Mouse (Mus musculus) C2C12 (cell line): ENCODE data around the gene Gm20388. TPM values are rescaled to one million over a fixed set of nuclear protein-coding genes. Genes with fewer than 3 reads are reported as not detected.

Source experiments
- H3K27me3 ChIP-seq: one replicate; pipeline ENCODE4 v1.6.1; 2011; ENCODE audit not compliant: control insufficient read depth, insufficient read depth, insufficient read length
- H3K36me3 ChIP-seq: one replicate; pipeline ENCODE4 v1.6.1; 2011; ENCODE audit not compliant: control insufficient read depth, insufficient read depth
- H3K4me3 ChIP-seq: one replicate; pipeline ENCODE4 v1.5.1; 2011; ENCODE audit warnings: mild to moderate bottlenecking, control low read depth; ENCODE audit not compliant: poor library complexity, insufficient read depth, severe bottlenecking
- H3K79me2 ChIP-seq: one replicate; pipeline ENCODE4 v1.6.1; 2011; ENCODE audit not compliant: control insufficient read depth, insufficient read depth
- H3K79me3 ChIP-seq: one replicate; pipeline ENCODE4 v1.6.1; 2011; ENCODE audit warnings: low read depth, control low read depth
- H3ac ChIP-seq: one replicate; pipeline ENCODE3; 2011; ENCODE audit warnings: low read depth; ENCODE audit not compliant: control insufficient read depth, insufficient read length
- CEBPB ChIP-seq: IDR thresholded peaks from one replicate; pipeline ENCODE4 v1.6.1; 2011; ENCODE audit warnings: low read depth, mild to moderate bottlenecking, control low read depth, moderate library complexity
- CTCF ChIP-seq: IDR thresholded peaks from one replicate; pipeline ENCODE4 v1.5.1; 2011; ENCODE audit not compliant: control insufficient read depth, insufficient read depth, insufficient read length
- FOSL1 ChIP-seq: IDR thresholded peaks from one replicate; pipeline ENCODE4 v1.8.0; 2011; ENCODE audit warnings: mild to moderate bottlenecking, low read length; ENCODE audit not compliant: poor library complexity, insufficient read depth, severe bottlenecking
- MAX ChIP-seq: IDR thresholded peaks from one replicate; pipeline ENCODE4 v1.6.1; 2011; ENCODE audit warnings: mild to moderate bottlenecking, control low read depth
- MYOD1 ChIP-seq: IDR thresholded peaks from one replicate; pipeline ENCODE4 v1.6.1; 2011; ENCODE audit warnings: low read depth; ENCODE audit not compliant: control insufficient read depth, insufficient read length
- MYOG ChIP-seq: IDR thresholded peaks from one replicate; pipeline ENCODE4 v1.6.1; 2011; ENCODE audit not compliant: control insufficient read depth, insufficient read length; ENCODE audit errors: extremely low read depth
- USF1 ChIP-seq: IDR thresholded peaks from one replicate; pipeline ENCODE4 v1.6.1; 2011; ENCODE audit warnings: low read depth, mild to moderate bottlenecking, control low read depth, moderate library complexity
- polyA plus RNA-seq: library from polyadenylated mRNA; unstranded; fragments of >200 nt; fragmentation: generic; extraction: Trizol; gene quantifications from one replicate; pipeline ENCODE4 v1.2.1, GENCODE M21; 2012; ENCODE audit warnings: missing spikeins

The Gm20388 gene
- polyA plus RNA-seq, 1 experiment, result 15.0 TPM

GRCm38 (mm10) chr8:119927422-119928092 lies 16.9 kb downstream of the Gm20388 start:
- TF ChIP-seq CTCF (peak; percentile 39), FOSL1 (no peak), MAX (no peak), USF1 (no peak), MYOD1 (no peak), CEBPB (no peak)
- Histone ChIP-seq H3K27me3 (no peaks in the 10 kb centered on the region), H3ac (no peak overlapping the region), H3K4me3 (no peak overlapping the region), H3K36me3 (peaks cover 7% of the 10 kb centered on the region), H3K79me3 (peaks cover 93% of the 10 kb centered on the region), H3K79me2 (peaks cover 100% of the 10 kb centered on the region)

GRCm38 (mm10) chr8:119931317-119931716 lies 20.7 kb downstream of the Gm20388 start:
- Histone ChIP-seq H3K79me2 (peaks cover 100% of the 10 kb centered on the region), H3ac (no peak overlapping the region), H3K79me3 (peaks cover 84% of the 10 kb centered on the region), H3K36me3 (peaks cover 25% of the 10 kb centered on the region), H3K4me3 (no peak overlapping the region), H3K27me3 (no peaks in the 10 kb centered on the region)
- TF ChIP-seq MYOD1 (no peak), FOSL1 (no peak), MAX (no peak), MYOG (no peak), USF1 (no peak), CTCF (no peak), CEBPB (no peak)

- H3K79me2 ChIP-seq, result peaks cover 100% of the 10 kb centered on the region
- no peaks in the 10 kb centered on the region for H3K27me3 ChIP-seq
- peaks cover 66% of the 10 kb centered on the region for H3K79me3 ChIP-seq
- H3K36me3 ChIP-seq, result peaks cover 35% of the 10 kb centered on the region
- no peak overlapping the region for H3K4me3 ChIP-seq
- H3ac ChIP-seq, result no peak overlapping the region
- TF ChIP-seq MAX (no peak), MYOD1 (no peak), USF1 (no peak), FOSL1 (no peak), CEBPB (no peak), MYOG (no peak), CTCF (no peak)
Measured at GRCm38 (mm10) chr8:119933681-119934080, 23.0 kb downstream of the Gm20388 start.

- Histone ChIP-seq H3K4me3 (no peak overlapping the region), H3K79me3 (peaks cover 50% of the 10 kb centered on the region), H3ac (no peak overlapping the region), H3K79me2 (peaks cover 100% of the 10 kb centered on the region), H3K36me3 (peaks cover 37% of the 10 kb centered on the region), H3K27me3 (no peaks in the 10 kb centered on the region)
- TF ChIP-seq USF1 (no peak), MYOG (no peak), CTCF (no peak)
Measured at GRCm38 (mm10) chr8:119935541-119935940, 24.9 kb downstream of the Gm20388 start.

GRCm38 (mm10) chr8:119938481-119938880 lies 27.8 kb downstream of the Gm20388 start:
- no peak overlapping the region for H3ac ChIP-seq
- peaks cover 46% of the 10 kb centered on the region for H3K36me3 ChIP-seq
- no peak overlapping the region for H3K4me3 ChIP-seq
- H3K79me2 ChIP-seq, result peaks cover 75% of the 10 kb centered on the region
- TF ChIP-seq USF1, result no peak
- no peak for TF ChIP-seq CEBPB
- no peak for TF ChIP-seq MAX
- TF ChIP-seq FOSL1, result no peak
- no peak for TF ChIP-seq CTCF
- peaks cover 29% of the 10 kb centered on the region for H3K79me3 ChIP-seq
- H3K27me3 ChIP-seq, result no peaks in the 10 kb centered on the region

- H3ac ChIP-seq, result no peak overlapping the region
- no peak for TF ChIP-seq MYOG
- TF ChIP-seq CTCF, result no peak
- no peak for TF ChIP-seq USF1
- no peak for TF ChIP-seq MAX
- no peak for TF ChIP-seq CEBPB
- TF ChIP-seq FOSL1, result no peak
- H3K27me3 ChIP-seq, result no peaks in the 10 kb centered on the region
- H3K4me3 ChIP-seq, result no peak overlapping the region
- peaks cover 26% of the 10 kb centered on the region for H3K79me3 ChIP-seq
- peaks cover 52% of the 10 kb centered on the region for H3K36me3 ChIP-seq
- peaks cover 75% of the 10 kb centered on the region for H3K79me2 ChIP-seq
Measured at GRCm38 (mm10) chr8:119939336-119939735, 28.7 kb downstream of the Gm20388 start.
